In the genomic region with DNA sequence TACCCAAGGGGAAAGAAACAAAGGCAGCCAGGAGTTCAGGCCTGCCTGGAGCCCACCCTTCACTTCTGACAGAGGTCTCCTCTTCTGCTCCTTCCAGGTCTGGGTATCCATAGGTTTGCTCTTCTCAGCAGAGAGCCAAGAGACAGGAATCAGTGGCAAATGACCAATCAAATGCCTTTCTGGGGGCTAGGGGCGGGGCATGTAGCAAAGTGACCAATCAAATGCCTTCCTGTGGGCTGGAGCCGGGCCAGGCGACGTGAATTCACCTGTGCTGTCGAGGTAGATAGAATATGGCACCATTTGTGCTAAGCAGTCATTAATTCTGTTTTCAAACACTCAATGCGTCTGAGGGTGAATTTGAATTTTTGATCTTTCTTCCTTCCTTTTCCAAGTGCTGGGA, we compare ENCODE assay signal across 21 mouse cellular contexts. TPM values are rescaled to one million over a fixed set of nuclear protein-coding genes. Genes with fewer than 3 reads are reported as not detected.
A peak's percentile ranks its signal among the peaks of the same experiment; 100 is the strongest.
DNase-seq lines count a peak whose midpoint lies in the region; ATAC-seq and TF ChIP-seq lines count a peak whose summit lies in the region.
"Had no signal": no experiment of that assay in that cellular context is flagged by ENCODE, and none has a peak within 500 bp of the region (broad histone marks: within the 10 kb centered on the region; RNA-seq: fewer than 3 reads in every experiment).

No protein-coding gene starts in this region.

- no peak overlapping the region for H3K27ac ChIP-seq in liver, postnatal 0 days (ENCODE audit: low read depth)
- H3K27ac ChIP-seq in liver, embryonic 12.5 days, result no peak overlapping the region
- H3K27ac ChIP-seq: liver, embryonic 13.5 days; midbrain, embryonic 13.5 days; neural tube, embryonic 12.5 days had no signal

- DNase-seq in liver, postnatal 0 days, result peak; percentile 44
- DNase-seq in T-cell, adult 2 months (ENCODE audit: low spot score), result peak; percentile 71
- DNase-seq in thymus, postnatal 0 days (ENCODE audit: low spot score), result peak; percentile 80
- no peak for DNase-seq in urinary bladder, adult 2 months (ENCODE audit: low spot score)
- DNase-seq in MN1 (ENCODE audit: low spot score), result no peak
- DNase-seq: cerebellum, adult 9-11 months; heart, postnatal 10 days; liver, embryonic 13.5 days had no signal

- no peak overlapping the region for H3K9ac ChIP-seq in liver, postnatal 0 days (replicated peaks)
- H3K9ac ChIP-seq in liver, embryonic 12.5 days, result no peak overlapping the region
- H3K9ac ChIP-seq: liver, embryonic 13.5 days; midbrain, embryonic 13.5 days; neural tube, embryonic 12.5 days had no signal

- no peaks in the 10 kb centered on the region for H3K9me3 ChIP-seq in liver, postnatal 0 days (ENCODE audit: low read length)
- H3K9me3 ChIP-seq in liver, embryonic 12.5 days (replicated peaks), result no peaks in the 10 kb centered on the region
- H3K9me3 ChIP-seq: G1E; liver, embryonic 13.5 days; midbrain, embryonic 13.5 days; neural tube, embryonic 12.5 days had no signal

- peaks cover 34% of the 10 kb centered on the region for H3K4me1 ChIP-seq in liver, postnatal 0 days (ENCODE audit: insufficient read depth)
- H3K4me1 ChIP-seq in liver, embryonic 12.5 days, result peaks cover 34% of the 10 kb centered on the region

- no peak for TF ChIP-seq EP300 in liver, postnatal 0 days (IDR thresholded peaks at IDR 0.05; ENCODE audit: low read depth)

- no peak for ATAC-seq in liver, postnatal 0 days
- no peak for ATAC-seq in liver, embryonic 12.5 days
- peak; percentile 87 for ATAC-seq in CD4-positive, CD25-positive, alpha-beta regulatory T cell, adult 4 months
- ATAC-seq in erythroid progenitor cell, adult 5-6 weeks (replicated peaks; ENCODE audit: low FRiP score, poor library complexity, severe bottlenecking), result no peak
- ATAC-seq: hindbrain, embryonic 16.5 days; midbrain, embryonic 13.5 days had no signal

- no peaks in the 10 kb centered on the region for H3K27me3 ChIP-seq in liver, postnatal 0 days (ENCODE audit: insufficient read depth, low read length)
- peaks cover 51% of the 10 kb centered on the region for H3K27me3 ChIP-seq in liver, embryonic 12.5 days (replicated peaks)

- H3K36me3 ChIP-seq in liver, postnatal 0 days (replicated peaks; ENCODE audit: insufficient read depth, low read length), result no peaks in the 10 kb centered on the region
- no peaks in the 10 kb centered on the region for H3K36me3 ChIP-seq in liver, embryonic 12.5 days
- H3K36me3 ChIP-seq: G1E; liver, embryonic 13.5 days; midbrain, embryonic 13.5 days; neural tube, embryonic 12.5 days had no signal

- H3K4me3 ChIP-seq in liver, postnatal 0 days (ENCODE audit: low read depth, low read length), result no peak overlapping the region
- no peak overlapping the region for H3K4me3 ChIP-seq in liver, embryonic 12.5 days
- H3K4me3 ChIP-seq: erythroblast, embryonic 14.5 days; liver, embryonic 13.5 days; midbrain, embryonic 13.5 days; neural tube, embryonic 12.5 days had no signal

- no peak for TF ChIP-seq CTCF in liver, postnatal 0 days (IDR thresholded peaks at IDR 0.05; ENCODE audit: low read depth)

- H3K4me2 ChIP-seq in liver, postnatal 0 days (ENCODE audit: low read depth, low read length), result no peak overlapping the region
- H3K4me2 ChIP-seq in liver, embryonic 12.5 days, result no peak overlapping the region
- H3K4me2 ChIP-seq: liver, embryonic 13.5 days; midbrain, embryonic 13.5 days; neural tube, embryonic 12.5 days had no signal

- 46% methylated on average over 6 of the region's 6 CpGs for WGBS in liver, postnatal 0 days (ENCODE audit: insufficient replicate concordance)
- 35% methylated on average over 6 of the region's 6 CpGs for whole genome bisulfite sequencing in liver, embryonic 12.5 days (ENCODE audit: insufficient replicate concordance)

RNA-seq across cellular contexts. Expression of a gene that starts 18.9 kb away (rescaled TPM):
- polyA plus RNA-seq in liver, postnatal 0 days (2015; fragmentation: Nextera tagmentation; extraction: Ambion mirVana), result 6.6 and 7.1 TPM in 2 replicates
- polyA plus RNA-seq in liver, embryonic 12.5 days (2016; fragmentation: Nextera tagmentation; extraction: Ambion mirVana), result 1.7 TPM in 2 replicates
- 1 to 10 TPM; 8.5 to 10.0 TPM for polyA plus RNA-seq in CD4-positive, CD25-positive, alpha-beta regulatory T cell, adult 4 months (2017; shearing (Covaris generic))
- polyA plus RNA-seq in thymus, postnatal 0 days (2015; fragmentation: Nextera tagmentation; extraction: Ambion mirVana), result 9.0 and 9.4 TPM in 2 replicates
- 0.42 TPM in 1 of 2 replicates, not detected in the other for total RNA-seq in erythroid progenitor cell, adult 5-6 weeks (2015; ENCODE audit: low replicate concordance)
- total RNA-seq in erythroid progenitor cell, adult 5-6 weeks (2017; ENCODE audit: low replicate concordance), result 1.8 and 3.3 TPM in 2 replicates
- polyA plus RNA-seq in urinary bladder, adult 2 months (2012; rRNA removed), result 13.7 and 16.3 TPM in 2 replicates
- total RNA-seq: G1E had no signal
- polyA plus RNA-seq: G1E had no signal

RNA-seq across cellular contexts. Expression of a gene that starts 31.6 kb away (rescaled TPM):
- not detected in 2 replicates for polyA plus RNA-seq in liver, postnatal 0 days (2015; fragmentation: Nextera tagmentation; extraction: Ambion mirVana)
- polyA plus RNA-seq in liver, embryonic 12.5 days (2016; fragmentation: Nextera tagmentation; extraction: Ambion mirVana), result not detected in 2 replicates
- not detected for polyA plus RNA-seq in CD4-positive, CD25-positive, alpha-beta regulatory T cell, adult 4 months (2017; shearing (Covaris generic))
- not detected in 2 replicates for polyA plus RNA-seq in thymus, postnatal 0 days (2015; fragmentation: Nextera tagmentation; extraction: Ambion mirVana)
- total RNA-seq in erythroid progenitor cell, adult 5-6 weeks (2015; ENCODE audit: low replicate concordance), result not detected in 2 replicates
- 1.1 TPM in 1 of 2 replicates, not detected in the other for total RNA-seq in erythroid progenitor cell, adult 5-6 weeks (2017; ENCODE audit: low replicate concordance)
- polyA plus RNA-seq in urinary bladder, adult 2 months (2012; rRNA removed), result not detected in 2 replicates
- total RNA-seq: adrenal gland, adult 18-20 months; G1E; heart, postnatal 10 days; layer of hippocampus, postnatal 14 days had no signal
- polyA plus RNA-seq: erythroblast, embryonic 14.5 days; G1E; gonadal fat pad, adult 2 months; kidney, embryonic 16.5 days; liver, embryonic 13.5 days; midbrain, embryonic 13.5 days; neural tube, embryonic 12.5 days; stomach, embryonic 16.5 days had no signal

RNA-seq across cellular contexts. Expression of a gene that starts 43.1 kb away (rescaled TPM):
- 193 and 197 TPM in 2 replicates for polyA plus RNA-seq in liver, postnatal 0 days (2015; fragmentation: Nextera tagmentation; extraction: Ambion mirVana)
- polyA plus RNA-seq in liver, embryonic 12.5 days (2016; fragmentation: Nextera tagmentation; extraction: Ambion mirVana), result 370 and 373 TPM in 2 replicates
- 10 to 100 TPM; 16.9 to 31.5 TPM for polyA plus RNA-seq in CD4-positive, CD25-positive, alpha-beta regulatory T cell, adult 4 months (2017; shearing (Covaris generic))
- polyA plus RNA-seq in thymus, postnatal 0 days (2015; fragmentation: Nextera tagmentation; extraction: Ambion mirVana), result 457 and 480 TPM in 2 replicates
- total RNA-seq in erythroid progenitor cell, adult 5-6 weeks (2015; ENCODE audit: low replicate concordance), result 782 and 936 TPM in 2 replicates
- total RNA-seq in erythroid progenitor cell, adult 5-6 weeks (2017; ENCODE audit: low replicate concordance), result 871 and 1,077 TPM in 2 replicates
- polyA plus RNA-seq in urinary bladder, adult 2 months (2012; rRNA removed), result 3.3 and 4.3 TPM in 2 replicates

Comparison
In these comparisons a context has a peak if more than half of its experiments do, and no peak if none do; other contexts are left out.
1. DNase-seq: peak in liver, postnatal 0 days (single experiment), T-cell, adult 2 months (single experiment) and thymus, postnatal 0 days (single experiment); none in urinary bladder, adult 2 months (single experiment) and MN1 (single experiment).